Mouse (Mus musculus): ENCODE data around the gene Tmod2. TPM values are rescaled to one million over a fixed set of nuclear protein-coding genes. Genes with fewer than 3 reads are reported as not detected.
A peak's percentile ranks its signal among the peaks of the same experiment; 100 is the strongest.

Gene Tmod2
- polyA plus RNA-seq, 1 experiment = 74.5 TPM

GRCm38 (mm10) chr9:75563622-75564021 lies 47.5 kb downstream of the Tmod2 start:
- DNase-seq (ENCODE audit: low read depth) = no peak
- TF ChIP-seq POLR2A (IDR thresholded peaks at IDR 0.05; ENCODE audit: borderline replicate concordance, extremely low read depth, insufficient read depth, insufficient read length, poor library complexity, severe bottlenecking) (no peak), CTCF (IDR thresholded peaks at IDR 0.05; ENCODE audit: borderline replicate concordance, extremely low read depth, insufficient read depth, insufficient read length) (no peak)

- TF ChIP-seq CTCF (IDR thresholded peaks at IDR 0.05; ENCODE audit: borderline replicate concordance, extremely low read depth, insufficient read depth, insufficient read length) = peak; percentile 13; the same call in 1 of the 2 replicates
- TF ChIP-seq POLR2A (IDR thresholded peaks at IDR 0.05; ENCODE audit: borderline replicate concordance, extremely low read depth, insufficient read depth, insufficient read length, poor library complexity, severe bottlenecking) = no peak
- no peak for DNase-seq (ENCODE audit: low read depth)
Observed at GRCm38 (mm10) chr9:75563176-75563575, 47.9 kb downstream of the Tmod2 start.

- no peak for DNase-seq (ENCODE audit: low read depth)
- no peak for TF ChIP-seq CTCF (IDR thresholded peaks at IDR 0.05; ENCODE audit: borderline replicate concordance, extremely low read depth, insufficient read depth, insufficient read length)
- TF ChIP-seq POLR2A (IDR thresholded peaks at IDR 0.05; ENCODE audit: borderline replicate concordance, extremely low read depth, insufficient read depth, insufficient read length, poor library complexity, severe bottlenecking) = no peak
Observed at GRCm38 (mm10) chr9:75561040-75561669, 50.0 kb downstream of the Tmod2 start.

GRCm38 (mm10) chr9:75560353-75560752 lies 50.8 kb downstream of the Tmod2 start:
- TF ChIP-seq CTCF (IDR thresholded peaks at IDR 0.05; ENCODE audit: borderline replicate concordance, extremely low read depth, insufficient read depth, insufficient read length) = no peak
- TF ChIP-seq POLR2A (IDR thresholded peaks at IDR 0.05; ENCODE audit: borderline replicate concordance, extremely low read depth, insufficient read depth, insufficient read length, poor library complexity, severe bottlenecking) = no peak

GRCm38 (mm10) chr9:75559512-75560012 lies 51.6 kb downstream of the Tmod2 start, which contains the start of gene Tmod3:
Tmod3 (minus strand) TSS chr9:75559657.
- no peak for TF ChIP-seq CTCF (IDR thresholded peaks at IDR 0.05; ENCODE audit: borderline replicate concordance, extremely low read depth, insufficient read depth, insufficient read length)
- peak; percentile 55; the same call in 1 of the 2 replicates for TF ChIP-seq POLR2A (IDR thresholded peaks at IDR 0.05; ENCODE audit: borderline replicate concordance, extremely low read depth, insufficient read depth, insufficient read length, poor library complexity, severe bottlenecking)
- peak; percentile 98 for DNase-seq (ENCODE audit: low read depth)

More at GRCm38 (mm10) chr9:75560353-75560752, 50.8 kb downstream of the Tmod2 start:
- DNase-seq (ENCODE audit: low read depth) = no peak

GRCm38 (mm10) chr9:75558812-75559511 lies 52.2 kb downstream of the Tmod2 start:
- no peak for TF ChIP-seq CTCF (IDR thresholded peaks at IDR 0.05; ENCODE audit: borderline replicate concordance, extremely low read depth, insufficient read depth, insufficient read length)
- no peak for TF ChIP-seq POLR2A (IDR thresholded peaks at IDR 0.05; ENCODE audit: borderline replicate concordance, extremely low read depth, insufficient read depth, insufficient read length, poor library complexity, severe bottlenecking)
- peak; percentile 41 for DNase-seq (ENCODE audit: low read depth)

- DNase-seq (ENCODE audit: low read depth) = no peak
- TF ChIP-seq CTCF (IDR thresholded peaks at IDR 0.05; ENCODE audit: borderline replicate concordance, extremely low read depth, insufficient read depth, insufficient read length) = no peak
- no peak for TF ChIP-seq POLR2A (IDR thresholded peaks at IDR 0.05; ENCODE audit: borderline replicate concordance, extremely low read depth, insufficient read depth, insufficient read length, poor library complexity, severe bottlenecking)
Observed at GRCm38 (mm10) chr9:75558360-75558759, 52.8 kb downstream of the Tmod2 start.

- DNase-seq (ENCODE audit: low read depth) = no peak
Observed at GRCm38 (mm10) chr9:75553719-75554118, 57.4 kb downstream of the Tmod2 start.

GRCm38 (mm10) chr9:75551342-75551741 lies 59.8 kb downstream of the Tmod2 start:
- peak; percentile 61 for DNase-seq (ENCODE audit: low read depth)

More at GRCm38 (mm10) chr9:75553719-75554118, 57.4 kb downstream of the Tmod2 start:
- no peak for TF ChIP-seq POLR2A (IDR thresholded peaks at IDR 0.05; ENCODE audit: borderline replicate concordance, extremely low read depth, insufficient read depth, insufficient read length, poor library complexity, severe bottlenecking)
- no peak for TF ChIP-seq CTCF (IDR thresholded peaks at IDR 0.05; ENCODE audit: borderline replicate concordance, extremely low read depth, insufficient read depth, insufficient read length)

GRCm38 (mm10) chr9:75549010-75549409 lies 62.1 kb downstream of the Tmod2 start:
- peak; percentile 72 for DNase-seq (ENCODE audit: low read depth)
- TF ChIP-seq CTCF (IDR thresholded peaks at IDR 0.05; ENCODE audit: borderline replicate concordance, extremely low read depth, insufficient read depth, insufficient read length) (no peak), POLR2A (IDR thresholded peaks at IDR 0.05; ENCODE audit: borderline replicate concordance, extremely low read depth, insufficient read depth, insufficient read length, poor library complexity, severe bottlenecking) (no peak)

More at GRCm38 (mm10) chr9:75551342-75551741, 59.8 kb downstream of the Tmod2 start:
- TF ChIP-seq POLR2A (IDR thresholded peaks at IDR 0.05; ENCODE audit: borderline replicate concordance, extremely low read depth, insufficient read depth, insufficient read length, poor library complexity, severe bottlenecking) (no peak), CTCF (IDR thresholded peaks at IDR 0.05; ENCODE audit: borderline replicate concordance, extremely low read depth, insufficient read depth, insufficient read length) (no peak)

GRCm38 (mm10) chr9:75546885-75547553 lies 64.1 kb downstream of the Tmod2 start:
- TF ChIP-seq CTCF (IDR thresholded peaks at IDR 0.05; ENCODE audit: borderline replicate concordance, extremely low read depth, insufficient read depth, insufficient read length) (no peak), POLR2A (IDR thresholded peaks at IDR 0.05; ENCODE audit: borderline replicate concordance, extremely low read depth, insufficient read depth, insufficient read length, poor library complexity, severe bottlenecking) (no peak)
- no peak for DNase-seq (ENCODE audit: low read depth)

Measured in brain, embryonic 14.5 days (tissue).